Mouse (Mus musculus): ENCODE measurements at regions not wholly inside any gene's neighbourhood (a gene's known extent, or its start where the extent isn't known, plus 50 kb on each side); places are given as distances from the start of the nearest gene placed in this dataset.

DNA sequence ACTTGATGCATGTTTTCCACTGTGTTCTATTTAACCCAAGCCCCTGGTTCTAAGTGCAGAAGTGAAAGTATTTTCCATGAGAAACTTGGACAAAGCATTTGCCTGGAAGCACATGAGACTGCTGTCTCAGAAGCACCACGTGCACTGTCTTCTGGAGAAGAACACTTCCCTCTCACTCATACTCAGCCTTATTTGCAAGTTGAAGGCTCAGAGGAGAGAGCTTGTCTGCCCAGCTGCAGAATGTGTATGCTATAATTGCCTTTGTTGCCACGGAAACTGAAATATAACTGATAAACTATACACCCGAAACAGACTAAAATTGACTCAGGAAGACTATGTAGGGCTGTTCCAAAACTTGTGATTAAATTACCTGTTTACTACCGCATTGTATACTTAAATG lies 3230.3 kb downstream of the 9330182O14Rik start:
- peak; percentile 16 for DNase-seq (ENCODE audit: low read depth, low spot score)

DNA sequence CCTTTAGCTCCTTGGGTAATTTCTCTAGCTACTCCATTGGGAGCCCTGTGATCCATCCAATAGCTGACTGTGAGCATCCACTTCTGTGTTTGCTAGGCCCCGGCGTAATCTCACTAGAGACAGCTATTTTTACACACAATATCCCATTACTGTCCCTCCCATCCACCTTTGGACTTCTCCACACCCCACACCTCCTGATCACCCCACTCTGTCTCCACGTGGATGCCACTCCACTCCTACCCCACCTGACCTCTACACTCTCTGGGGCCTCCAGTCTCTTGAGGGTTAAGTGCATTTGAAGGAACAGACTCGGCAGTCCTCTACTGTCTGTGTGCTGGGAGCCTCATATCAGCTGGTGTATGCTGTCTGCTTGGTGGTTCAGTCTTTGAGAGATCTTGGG lies 3238.9 kb downstream of the 9330182O14Rik start:
- DNase-seq (ENCODE audit: low read depth, low spot score): no peak

DNA sequence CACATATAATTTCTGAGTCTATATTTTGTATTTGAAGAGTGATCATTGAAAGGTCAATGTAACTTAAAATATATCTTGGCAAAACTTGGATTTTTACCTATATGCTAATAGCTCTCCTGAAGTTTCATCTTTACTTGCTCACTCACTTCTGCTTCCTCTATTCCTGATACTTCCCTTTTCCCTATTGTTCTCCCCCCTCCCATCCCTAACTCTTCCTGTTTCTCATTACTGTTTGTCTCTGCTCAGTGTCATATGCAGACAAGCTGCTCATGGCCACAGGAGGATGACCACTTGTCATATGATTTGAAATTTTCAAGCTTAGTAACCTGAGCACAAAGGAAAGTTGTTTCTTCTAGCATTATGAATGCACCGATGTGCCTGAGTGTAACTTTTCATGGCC lies 3248.2 kb downstream of the 9330182O14Rik start:
- no peak for DNase-seq (ENCODE audit: low read depth, low spot score)

DNA sequence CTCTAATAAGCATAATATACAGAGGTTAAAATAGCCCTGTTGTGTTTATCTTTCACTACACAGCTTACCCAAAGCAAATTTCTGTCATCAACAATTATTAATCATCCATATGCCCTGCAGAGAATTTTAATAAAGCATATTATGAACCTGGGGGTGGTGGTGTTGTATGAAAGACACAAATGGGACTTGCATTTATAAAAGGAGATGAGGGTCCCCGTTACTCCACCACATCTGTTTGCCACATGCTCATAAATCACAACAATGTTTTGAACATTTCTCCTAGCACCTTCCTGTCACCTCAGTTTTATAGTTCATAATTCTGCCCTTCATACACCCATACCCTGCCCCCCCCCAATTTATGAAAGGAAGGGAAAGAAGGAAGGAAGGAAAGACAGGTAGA lies 3265.7 kb downstream of the 9330182O14Rik start:
- no peak for DNase-seq (ENCODE audit: low read depth, low spot score)

DNA sequence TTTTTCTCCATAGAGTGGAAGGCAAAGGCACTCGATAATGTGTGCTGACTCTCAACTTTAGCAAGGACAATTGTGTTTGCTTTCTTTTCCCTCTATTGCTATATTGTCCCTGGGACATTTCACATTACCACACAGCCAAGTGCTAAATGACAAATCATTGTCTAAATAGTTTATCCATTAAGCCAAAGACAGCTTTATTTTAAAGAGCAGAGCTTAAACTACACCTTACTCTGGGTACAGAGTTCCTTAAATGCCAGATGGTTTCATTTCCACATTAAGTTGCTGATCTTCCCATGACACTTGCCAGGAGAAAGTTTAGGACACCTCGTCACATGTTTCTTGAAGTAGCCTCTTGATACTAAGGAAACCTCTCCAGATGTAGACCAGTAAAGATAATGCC lies 3269.4 kb downstream of the 9330182O14Rik start:
- no peak for DNase-seq (ENCODE audit: low read depth, low spot score)

All from telencephalon, adult 2 months (tissue).